Mouse (Mus musculus): ENCODE results near the gene 2200002D01Rik. TPM values are rescaled to one million over a fixed set of nuclear protein-coding genes. Genes with fewer than 3 reads are reported as not detected.
A peak's percentile ranks its signal among the peaks of the same experiment; 100 is the strongest.
"Not testable (repeated sequence)": the region's sequence is repeated elsewhere in the genome, so short reads cannot be mapped to it uniquely, and the experiment has no call there.

The 2200002D01Rik gene
- polyA plus RNA-seq, 1 experiment from 2014 or later, result 1.5 TPM

- Histone ChIP-seq H3K27ac (ENCODE audit: low read length) (no peak within 1 kb of the TSS), H3K4me1 (replicated peaks; ENCODE audit: control insufficient read depth, insufficient read depth, low read length) (peaks cover 6% of the 10 kb centered on the region; the same call in 1 of the 2 replicates), H3K9me3 (ENCODE audit: control insufficient read depth, low read length) (no peaks in the 10 kb centered on the region), H3K4me2 (ENCODE audit: low read length) (peak within 1 kb of the TSS; percentile 49), H3K9ac (replicated peaks; ENCODE audit: low read depth, low read length) (no peak within 1 kb of the TSS; the same call in 1 of the 2 replicates), H3K36me3 (ENCODE audit: control insufficient read depth, insufficient read depth) (no peaks in the 10 kb centered on the region), H3K27me3 (replicated peaks; ENCODE audit: control insufficient read depth, insufficient read depth, low read length) (0 out of 2 replicates have a peak, but pooled peaks cover 11% of the 10 kb centered on the region), H3K4me3 (replicated peaks; ENCODE audit: low read length) (peak within 1 kb of the TSS; percentile 30)
- peak; percentile 77 for ATAC-seq
- 2% methylated on average over 20 of the region's 20 CpGs for WGBS
Measured at GRCm38 (mm10) chr7:29213675-29214082, 34.6 kb downstream of the 2200002D01Rik start, which contains the start of gene Catsperg1. Catsperg1 (minus strand) TSS chr7:29214035.

GRCm38 (mm10) chr7:29212775-29213560 is 35.3 kb downstream of the 2200002D01Rik start:
- not testable (repeated sequence) for H3K9me3 ChIP-seq (ENCODE audit: control insufficient read depth, low read length); H3K4me1 ChIP-seq (replicated peaks; ENCODE audit: control insufficient read depth, insufficient read depth, low read length); H3K36me3 ChIP-seq (ENCODE audit: control insufficient read depth, insufficient read depth); H3K27ac ChIP-seq (ENCODE audit: low read length); H3K9ac ChIP-seq (replicated peaks; ENCODE audit: low read depth, low read length)
- 16% methylated on average over 40 of the region's 40 CpGs for WGBS
- 0 out of 2 replicates have a peak, but pooled peaks have one; percentile 25 for ATAC-seq
- Histone ChIP-seq H3K4me3 (replicated peaks; ENCODE audit: low read length) (peak overlapping the region; percentile 30), H3K4me2 (ENCODE audit: low read length) (peak overlapping the region; percentile 49), H3K27me3 (replicated peaks; ENCODE audit: control insufficient read depth, insufficient read depth, low read length) (0 out of 2 replicates have a peak, but pooled peaks cover 11% of the 10 kb centered on the region)

GRCm38 (mm10) chr7:29212199-29212765 is 36.0 kb downstream of the 2200002D01Rik start:
- Histone ChIP-seq H3K36me3 (ENCODE audit: control insufficient read depth, insufficient read depth) (no peaks in the 10 kb centered on the region), H3K9ac (replicated peaks; ENCODE audit: low read depth, low read length) (no peak overlapping the region), H3K27me3 (replicated peaks; ENCODE audit: control insufficient read depth, insufficient read depth, low read length) (0 out of 2 replicates have a peak, but pooled peaks cover 11% of the 10 kb centered on the region), H3K9me3 (ENCODE audit: control insufficient read depth, low read length) (no peaks in the 10 kb centered on the region), H3K27ac (ENCODE audit: low read length) (no peak overlapping the region), H3K4me2 (ENCODE audit: low read length) (no peak overlapping the region; the same call in 1 of the 2 replicates), H3K4me3 (replicated peaks; ENCODE audit: low read length) (no peak overlapping the region), H3K4me1 (replicated peaks; ENCODE audit: control insufficient read depth, insufficient read depth, low read length) (peaks cover 6% of the 10 kb centered on the region; the same call in 1 of the 2 replicates)
- ATAC-seq, result no peak
- WGBS, result 17% methylated on average over 26 of the region's 26 CpGs

GRCm38 (mm10) chr7:29211415-29212198 is 36.7 kb downstream of the 2200002D01Rik start:
- H3K9ac ChIP-seq (replicated peaks; ENCODE audit: low read depth, low read length), result no peak overlapping the region
- peak; percentile 34; the same call in 1 of the 2 replicates for ATAC-seq
- peak overlapping the region; percentile 39 for H3K4me2 ChIP-seq (ENCODE audit: low read length)
- H3K4me3 ChIP-seq (replicated peaks; ENCODE audit: low read length), result peak overlapping the region; percentile 20
- H3K27me3 ChIP-seq (replicated peaks; ENCODE audit: control insufficient read depth, insufficient read depth, low read length), result 0 out of 2 replicates have a peak, but pooled peaks cover 11% of the 10 kb centered on the region
- H3K27ac ChIP-seq (ENCODE audit: low read length), result no peak overlapping the region
- H3K36me3 ChIP-seq (ENCODE audit: control insufficient read depth, insufficient read depth), result no peaks in the 10 kb centered on the region
- no peaks in the 10 kb centered on the region for H3K9me3 ChIP-seq (ENCODE audit: control insufficient read depth, low read length)
- 7% methylated on average over 34 of the region's 34 CpGs for whole genome bisulfite sequencing
- H3K4me1 ChIP-seq (replicated peaks; ENCODE audit: control insufficient read depth, insufficient read depth, low read length), result peaks cover 6% of the 10 kb centered on the region; the same call in 1 of the 2 replicates

- Histone ChIP-seq H3K4me2 (ENCODE audit: low read length) (peak overlapping the region; percentile 39), H3K27me3 (replicated peaks; ENCODE audit: control insufficient read depth, insufficient read depth, low read length) (0 out of 2 replicates have a peak, but pooled peaks cover 11% of the 10 kb centered on the region)
- 30% methylated on average over 15 of the region's 15 CpGs for WGBS
- not testable (repeated sequence) for H3K9me3 ChIP-seq (ENCODE audit: control insufficient read depth, low read length); H3K9ac ChIP-seq (replicated peaks; ENCODE audit: low read depth, low read length); H3K4me3 ChIP-seq (replicated peaks; ENCODE audit: low read length); H3K36me3 ChIP-seq (ENCODE audit: control insufficient read depth, insufficient read depth); ATAC-seq; H3K27ac ChIP-seq (ENCODE audit: low read length); H3K4me1 ChIP-seq (replicated peaks; ENCODE audit: control insufficient read depth, insufficient read depth, low read length)
Measured at GRCm38 (mm10) chr7:29211013-29211412, 37.3 kb downstream of the 2200002D01Rik start.

- ATAC-seq, result no peak
- Histone ChIP-seq H3K9ac (replicated peaks; ENCODE audit: low read depth, low read length) (no peak overlapping the region), H3K4me3 (replicated peaks; ENCODE audit: low read length) (no peak overlapping the region), H3K4me1 (replicated peaks; ENCODE audit: control insufficient read depth, insufficient read depth, low read length) (no peaks in the 10 kb centered on the region), H3K27me3 (replicated peaks; ENCODE audit: control insufficient read depth, insufficient read depth, low read length) (no peaks in the 10 kb centered on the region), H3K9me3 (ENCODE audit: control insufficient read depth, low read length) (no peaks in the 10 kb centered on the region), H3K36me3 (ENCODE audit: control insufficient read depth, insufficient read depth) (no peaks in the 10 kb centered on the region), H3K27ac (ENCODE audit: low read length) (no peak overlapping the region), H3K4me2 (ENCODE audit: low read length) (no peak overlapping the region)
- 80% methylated on average over 6 of the region's 6 CpGs for WGBS
Measured at GRCm38 (mm10) chr7:29202577-29202976, 45.7 kb downstream of the 2200002D01Rik start.

Other genes starting within 250 kb of the 2200002D01Rik start
- 16.1 and 19.7 TPM in 2 replicates for gene Ryr1, start 123.3 kb downstream of the 2200002D01Rik start, polyA plus RNA-seq (2015; fragmentation: Nextera tagmentation; extraction: Ambion mirVana)
- gene Rasgrp4, start 113.6 kb downstream of the 2200002D01Rik start, polyA plus RNA-seq (2015; fragmentation: Nextera tagmentation; extraction: Ambion mirVana), result 0.57 and 1.0 TPM in 2 replicates
- gene Fam98c, start 92.2 kb downstream of the 2200002D01Rik start, polyA plus RNA-seq (2015; fragmentation: Nextera tagmentation; extraction: Ambion mirVana), result 19.8 and 21.9 TPM in 2 replicates
- 0.51 and 0.75 TPM in 2 replicates for gene Ggn, start 78.3 kb downstream of the 2200002D01Rik start, polyA plus RNA-seq (2015; fragmentation: Nextera tagmentation; extraction: Ambion mirVana)
- gene Spred3, start 78.1 kb downstream of the 2200002D01Rik start, polyA plus RNA-seq (2015; fragmentation: Nextera tagmentation; extraction: Ambion mirVana), result 6.0 and 7.5 TPM in 2 replicates
- gene Psmd8, start 67.8 kb downstream of the 2200002D01Rik start, polyA plus RNA-seq (2015; fragmentation: Nextera tagmentation; extraction: Ambion mirVana), result 267 and 277 TPM in 2 replicates
- gene Catsperg1, start 34.4 kb downstream of the 2200002D01Rik start, polyA plus RNA-seq (2015; fragmentation: Nextera tagmentation; extraction: Ambion mirVana), result 1.3 and 2.5 TPM in 2 replicates
- gene Kcnk6, start 16.0 kb downstream of the 2200002D01Rik start, polyA plus RNA-seq (2015; fragmentation: Nextera tagmentation; extraction: Ambion mirVana), result 0.61 and 1.1 TPM in 2 replicates
- gene Yif1b, start 10.1 kb downstream of the 2200002D01Rik start, polyA plus RNA-seq (2015; fragmentation: Nextera tagmentation; extraction: Ambion mirVana), result 76.3 and 81.0 TPM in 2 replicates
- gene Spint2, start 33.4 kb upstream of the 2200002D01Rik start, polyA plus RNA-seq (2015; fragmentation: Nextera tagmentation; extraction: Ambion mirVana), result 39.9 and 50.9 TPM in 2 replicates
- 4.3 and 6.1 TPM in 2 replicates for gene Ppp1r14a, start 40.8 kb upstream of the 2200002D01Rik start, polyA plus RNA-seq (2015; fragmentation: Nextera tagmentation; extraction: Ambion mirVana)
- 259 and 270 TPM in 2 replicates for gene Dpf1, start 55.5 kb upstream of the 2200002D01Rik start, polyA plus RNA-seq (2015; fragmentation: Nextera tagmentation; extraction: Ambion mirVana)

Data from forebrain, embryonic 16.5 days (tissue).